Mouse (Mus musculus) brain, embryonic 14.5 days (tissue): ENCODE data around the gene Nacc2.

Source experiments
- CTCF ChIP-seq: fragments of 200-500 bp; IDR thresholded peaks from 2 replicates; pipeline ENCODE4 v1.5.1; 2012; ENCODE audit warnings: inconsistent platforms, mild to moderate bottlenecking, moderate library complexity, borderline replicate concordance; ENCODE audit not compliant: insufficient read depth, insufficient read length; ENCODE audit errors: extremely low read depth
- POLR2A ChIP-seq: fragments of 200-500 bp; IDR thresholded peaks from 2 replicates; pipeline ENCODE4 v1.6.1; 2012; ENCODE audit warnings: mild to moderate bottlenecking, inconsistent platforms, borderline replicate concordance; ENCODE audit not compliant: poor library complexity, insufficient read depth, insufficient read length, severe bottlenecking; ENCODE audit errors: extremely low read depth

DNA sequence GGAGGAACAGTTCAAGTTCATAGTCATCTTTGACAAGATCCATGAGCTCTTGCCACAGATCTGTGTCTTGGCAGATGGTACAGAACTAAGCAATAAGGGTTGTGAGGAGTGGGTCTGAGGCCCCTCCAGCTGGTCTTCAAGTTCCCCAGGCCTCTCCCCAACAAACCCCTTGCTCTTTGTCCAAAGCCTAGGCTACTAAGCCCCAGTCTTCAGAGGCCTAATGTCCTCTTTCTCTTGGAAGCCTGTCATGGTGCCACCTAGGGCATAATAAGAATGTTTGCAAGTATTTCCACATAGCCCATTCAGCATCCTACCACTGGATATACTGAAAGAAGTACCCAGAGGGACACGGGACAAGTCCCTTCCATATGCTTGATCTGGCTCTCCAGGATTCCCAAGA lies 100.4 kb downstream of the Nacc2 start:
- TF ChIP-seq CTCF (no peak), POLR2A (no peak)
